Mouse (Mus musculus) G1E (cell line): ENCODE results near the gene Wdr11.

Experiments
- CTCF ChIP-seq: IDR thresholded peaks from 2 replicates; pipeline ENCODE4 v1.5.1; 2012; ENCODE audit warnings: low read depth, low read length, inconsistent platforms, mixed read lengths
- GATA1 ChIP-seq: IDR thresholded peaks from 2 replicates; pipeline ENCODE4 v1.6.1; 2012; ENCODE audit warnings: borderline replicate concordance, low read length, inconsistent platforms, mixed read lengths
- GATA2 ChIP-seq: IDR thresholded peaks from 2 replicates; pipeline ENCODE4 v1.6.1; 2012; ENCODE audit warnings: low read depth, low read length, inconsistent platforms, borderline replicate concordance
- POLR2AphosphoS5 ChIP-seq: IDR thresholded peaks from 2 replicates; pipeline ENCODE4 v1.6.1; 2012; ENCODE audit warnings: low read depth, low read length, inconsistent platforms; ENCODE audit not compliant: insufficient replicate concordance
- TAL1 ChIP-seq: conservative IDR thresholded peaks from 2 replicates; pipeline ENCODE4 v1.6.1; 2012; ENCODE audit warnings: low read depth, low read length, inconsistent platforms, mixed read lengths

- TF ChIP-seq CTCF (no peak), TAL1 (no peak), GATA1 (no peak), GATA2 (no peak), POLR2AphosphoS5 (no peak)
Measured at GRCm38 (mm10) chr7:129597186-129597585, 5.5 kb downstream of the Wdr11 start.
